Comparison of ENCODE assay signal across 9 mouse cellular contexts in the genomic region with DNA sequence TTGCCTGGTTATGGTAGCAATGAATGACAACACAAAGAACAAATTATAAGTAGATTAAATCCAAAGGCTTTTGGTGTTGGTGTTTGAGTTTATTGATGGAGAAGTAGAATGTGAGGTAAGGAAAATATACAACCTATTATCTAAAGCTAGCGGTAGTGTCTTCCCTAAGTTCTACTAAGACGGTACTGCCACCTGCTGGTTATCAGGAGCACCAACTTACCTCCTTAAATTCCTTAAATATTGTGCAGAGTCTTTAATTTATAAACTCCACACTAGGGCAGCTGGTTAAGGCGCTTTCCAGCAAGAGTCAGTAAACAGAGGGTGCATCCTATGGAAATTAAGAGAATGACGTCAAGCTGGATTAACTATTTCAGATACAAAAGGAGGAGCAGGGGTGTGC. TPM values are rescaled to one million over a fixed set of nuclear protein-coding genes. Genes with fewer than 3 reads are reported as not detected.
DNase-seq lines count a peak whose midpoint lies in the region; ATAC-seq lines count a peak whose summit lies in the region.
"Had no signal": no experiment of that assay in that cellular context is flagged by ENCODE, and none has a peak within 500 bp of the region (broad histone marks: within the 10 kb centered on the region; RNA-seq: fewer than 3 reads in every experiment).

No protein-coding gene starts in this region.

- DNase-seq in forebrain, embryonic 14.5 days (ENCODE audit: low spot score), result peak; percentile 83
- DNase-seq in midbrain, embryonic 11.5 days (ENCODE audit: low spot score, missing footprints), result peak; percentile 89
- peak; percentile 37 for DNase-seq in adrenal gland, postnatal 25 days
- peak; percentile 66 for DNase-seq in lung, postnatal 36 days
- no peak for DNase-seq in ovary, postnatal 36 days (ENCODE audit: low spot score)

- 43% methylated on average over 4 of the region's 4 CpGs for WGBS in forebrain, embryonic 14.5 days
- WGBS in forebrain, embryonic 12.5 days, result 54% methylated on average over 4 of the region's 4 CpGs
- WGBS in midbrain, embryonic 11.5 days, result 43% methylated on average over 4 of the region's 4 CpGs
- 46% methylated on average over 4 of the region's 4 CpGs for WGBS in midbrain, embryonic 15.5 days

- ATAC-seq in forebrain, embryonic 14.5 days, result no peak
- no peak for ATAC-seq in forebrain, embryonic 12.5 days (ENCODE audit: low FRiP score)
- no peak for ATAC-seq in midbrain, embryonic 11.5 days (ENCODE audit: low FRiP score)
- ATAC-seq in midbrain, embryonic 15.5 days (replicated peaks), result no peak
- peak; percentile 69 for ATAC-seq in granulocyte monocyte progenitor cell, adult 5-6 weeks (replicated peaks; ENCODE audit: poor library complexity, severe bottlenecking)

- H3K36me3 ChIP-seq in forebrain, embryonic 14.5 days (ENCODE audit: control insufficient read depth, insufficient read depth, low read length), result peaks cover 6% of the 10 kb centered on the region; the same call in 1 of the 2 replicates
- peaks cover 38% of the 10 kb centered on the region for H3K36me3 ChIP-seq in forebrain, embryonic 12.5 days (replicated peaks)
- H3K36me3 ChIP-seq in midbrain, embryonic 11.5 days (ENCODE audit: control insufficient read depth, insufficient read depth, low read length), result no peaks in the 10 kb centered on the region
- no peaks in the 10 kb centered on the region; the same call in 1 of the 2 replicates for H3K36me3 ChIP-seq in midbrain, embryonic 15.5 days (replicated peaks)

- no peaks in the 10 kb centered on the region for H3K9me3 ChIP-seq in forebrain, embryonic 14.5 days (replicated peaks; ENCODE audit: control insufficient read depth, low read length)
- no peaks in the 10 kb centered on the region for H3K9me3 ChIP-seq in forebrain, embryonic 12.5 days
- H3K9me3 ChIP-seq in midbrain, embryonic 11.5 days (ENCODE audit: control insufficient read depth, low read length), result no peaks in the 10 kb centered on the region
- no peaks in the 10 kb centered on the region for H3K9me3 ChIP-seq in midbrain, embryonic 15.5 days
- H3K9me3 ChIP-seq: heart, embryonic 13.5 days had no signal

- H3K4me1 ChIP-seq in forebrain, embryonic 14.5 days (ENCODE audit: control insufficient read depth, insufficient read depth, low read length), result no peaks in the 10 kb centered on the region
- H3K4me1 ChIP-seq in forebrain, embryonic 12.5 days, result no peaks in the 10 kb centered on the region
- H3K4me1 ChIP-seq in midbrain, embryonic 11.5 days (ENCODE audit: control insufficient read depth, insufficient read depth, low read length), result no peaks in the 10 kb centered on the region
- no peaks in the 10 kb centered on the region for H3K4me1 ChIP-seq in midbrain, embryonic 15.5 days
- H3K4me1 ChIP-seq: heart, embryonic 13.5 days had no signal

- no peak overlapping the region for H3K27ac ChIP-seq in forebrain, embryonic 14.5 days (ENCODE audit: low read depth, low read length)
- no peak overlapping the region for H3K27ac ChIP-seq in forebrain, embryonic 12.5 days
- H3K27ac ChIP-seq in midbrain, embryonic 11.5 days (ENCODE audit: low read depth, low read length), result no peak overlapping the region
- no peak overlapping the region for H3K27ac ChIP-seq in midbrain, embryonic 15.5 days
- H3K27ac ChIP-seq: heart, embryonic 13.5 days had no signal

- no peak overlapping the region for H3K4me2 ChIP-seq in forebrain, embryonic 14.5 days (ENCODE audit: low read length)
- no peak overlapping the region for H3K4me2 ChIP-seq in forebrain, embryonic 12.5 days
- H3K4me2 ChIP-seq in midbrain, embryonic 11.5 days, result no peak overlapping the region
- no peak overlapping the region for H3K4me2 ChIP-seq in midbrain, embryonic 15.5 days
- H3K4me2 ChIP-seq: heart, embryonic 13.5 days had no signal

- no peak overlapping the region for H3K4me3 ChIP-seq in forebrain, embryonic 14.5 days (ENCODE audit: low read depth, low read length)
- H3K4me3 ChIP-seq in forebrain, embryonic 12.5 days (replicated peaks), result no peak overlapping the region
- H3K4me3 ChIP-seq in midbrain, embryonic 11.5 days (ENCODE audit: low read depth, low read length), result no peak overlapping the region
- H3K4me3 ChIP-seq in midbrain, embryonic 15.5 days, result no peak overlapping the region
- H3K4me3 ChIP-seq: heart, embryonic 13.5 days had no signal

- H3K9ac ChIP-seq in forebrain, embryonic 14.5 days (ENCODE audit: low read length), result no peak overlapping the region
- H3K9ac ChIP-seq in forebrain, embryonic 12.5 days, result no peak overlapping the region
- no peak overlapping the region for H3K9ac ChIP-seq in midbrain, embryonic 11.5 days (ENCODE audit: low read length)
- H3K9ac ChIP-seq in midbrain, embryonic 15.5 days, result no peak overlapping the region

- no peaks in the 10 kb centered on the region for H3K27me3 ChIP-seq in forebrain, embryonic 14.5 days (replicated peaks; ENCODE audit: control insufficient read depth, insufficient read depth, low read length)
- H3K27me3 ChIP-seq in forebrain, embryonic 12.5 days, result no peaks in the 10 kb centered on the region
- H3K27me3 ChIP-seq in midbrain, embryonic 11.5 days (ENCODE audit: control insufficient read depth, insufficient read depth, low read length), result no peaks in the 10 kb centered on the region
- no peaks in the 10 kb centered on the region for H3K27me3 ChIP-seq in midbrain, embryonic 15.5 days (replicated peaks)
- H3K27me3 ChIP-seq: heart, embryonic 13.5 days had no signal

RNA-seq across cellular contexts. Expression of a gene that starts 20.2 kb away (rescaled TPM):
- polyA plus RNA-seq in forebrain, embryonic 14.5 days (2014; fragmentation: Nextera tagmentation; extraction: Ambion mirVana), result 8.2 and 9.7 TPM in 2 replicates
- 5.2 and 6.3 TPM in 2 replicates for polyA plus RNA-seq in forebrain, embryonic 12.5 days (2016; fragmentation: Nextera tagmentation; extraction: Ambion mirVana)
- 5.7 and 6.1 TPM in 2 replicates for polyA plus RNA-seq in midbrain, embryonic 11.5 days (2014; fragmentation: Nextera tagmentation; extraction: Ambion mirVana)
- 10.5 and 11.9 TPM in 2 replicates for polyA plus RNA-seq in midbrain, embryonic 15.5 days (2015; fragmentation: Nextera tagmentation; extraction: Ambion mirVana)
- total RNA-seq in adrenal gland, postnatal 25 days (2021), result 12.8 and 17.3 TPM in 2 replicates
- total RNA-seq in granulocyte monocyte progenitor cell, adult 5-6 weeks (2014; fragmentation: Nextera tagmentation), result 3.3 and 3.7 TPM in 2 replicates
- total RNA-seq in granulocyte monocyte progenitor cell, adult 5-6 weeks (2017), result 4.9 and 5.2 TPM in 2 replicates
